Mouse (Mus musculus) thymus, adult 2 months (tissue): Measurements from ENCODE around the gene Rps6kl1.

Experiments
- CTCF ChIP-seq: fragments of 200-500 bp; IDR thresholded peaks from 2 replicates; pipeline ENCODE4 v1.5.1; 2012; ENCODE audit warnings: mild to moderate bottlenecking, control low read depth, low read length, moderate library complexity, borderline replicate concordance; ENCODE audit not compliant: control insufficient read depth, poor library complexity, insufficient read depth; ENCODE audit errors: extremely low read depth
- POLR2A ChIP-seq: fragments of 200-500 bp; IDR thresholded peaks from 2 replicates; pipeline ENCODE4 v1.6.1; 2012; ENCODE audit warnings: mild to moderate bottlenecking, low read length, control low read depth, moderate library complexity; ENCODE audit not compliant: control insufficient read depth, poor library complexity, insufficient read depth; ENCODE audit errors: extremely low read depth

- no peak for TF ChIP-seq POLR2A
- TF ChIP-seq CTCF: no peak
Measured at GRCm38 (mm10) chr12:85126986-85127603, 24.0 kb downstream of the Rps6kl1 start.
